Mouse (Mus musculus) lung, adult 2 months (tissue): ENCODE measurements at regions not wholly inside any gene's neighbourhood (a gene's known extent, or its start where the extent isn't known, plus 50 kb on each side); places are given as distances from the start of the nearest gene placed in this dataset.

Source experiments
- CTCF ChIP-seq: fragments of 200-500 bp; IDR thresholded peaks from 2 replicates; pipeline ENCODE4 v1.5.1; 2011; ENCODE audit warnings: mild to moderate bottlenecking, low read length, control low read depth; ENCODE audit not compliant: insufficient read depth
- POLR2A ChIP-seq: fragments of 200-500 bp; IDR thresholded peaks from 2 replicates; pipeline ENCODE4 v1.6.1; 2011; ENCODE audit warnings: low read depth, mild to moderate bottlenecking, control low read depth, low read length, borderline replicate concordance; ENCODE audit errors: extremely low read depth

GRCm38 (mm10) chr2:79111673-79112072 lies 143.6 kb upstream of the Itga4 start:
- TF ChIP-seq CTCF (no peak), POLR2A (no peak)
